Mouse (Mus musculus) small intestine, adult 2 months (tissue): ENCODE measurements around the gene Tcf7l1.

Experiments
- CTCF ChIP-seq: fragments of 200-500 bp; IDR thresholded peaks from 2 replicates; pipeline ENCODE4 v1.5.1; 2012; ENCODE audit warnings: low read depth, mild to moderate bottlenecking, control low read depth, inconsistent platforms, low read length, moderate library complexity, mixed read lengths; ENCODE audit not compliant: insufficient replicate concordance, insufficient read length; ENCODE audit errors: extremely low read depth
- POLR2A ChIP-seq: fragments of 200-500 bp; IDR thresholded peaks from 2 replicates; pipeline ENCODE4 v1.6.1; 2012; ENCODE audit warnings: low read depth, mild to moderate bottlenecking, control low read depth, inconsistent platforms, low read length, moderate library complexity

GRCm38 (mm10) chr6:72714250-72714649 lies 74.8 kb downstream of the Tcf7l1 start:
- TF ChIP-seq CTCF: no peak
- TF ChIP-seq POLR2A: no peak
